Mouse (Mus musculus) CD8-positive naive resting alpha-beta T cell, adult 2 months (primary cell): ENCODE measurements around the gene Col4a1.

Source experiments
- DNase-seq, 2 experiments: peaks; one replicate each; pipeline ENCODE4 v3.0.0; 2022; ENCODE audit warnings: low read depth in 2 of 2, low spot score in 2 of 2

Col4a1 gene

DNA sequence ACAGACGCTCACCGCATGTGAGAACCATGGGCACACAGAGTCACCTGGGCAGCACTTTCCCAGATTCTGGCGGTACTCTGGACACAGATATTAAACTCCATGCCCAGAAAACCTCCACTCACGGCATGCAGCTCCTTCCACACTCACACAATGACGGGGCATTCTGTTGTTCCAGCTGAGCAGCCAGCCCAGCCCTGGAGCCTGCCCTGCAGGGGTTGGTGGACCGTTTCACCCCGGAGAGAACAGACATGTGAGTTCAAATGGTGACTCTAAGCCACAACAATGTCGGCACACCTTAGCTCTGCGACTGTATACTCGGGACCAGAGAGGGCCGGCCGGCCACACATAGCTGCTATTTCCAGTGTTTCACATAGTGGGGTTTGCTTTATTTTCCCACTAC, 130.0 kb downstream of the Col4a1 start:
- DNase-seq: no peak

DNA sequence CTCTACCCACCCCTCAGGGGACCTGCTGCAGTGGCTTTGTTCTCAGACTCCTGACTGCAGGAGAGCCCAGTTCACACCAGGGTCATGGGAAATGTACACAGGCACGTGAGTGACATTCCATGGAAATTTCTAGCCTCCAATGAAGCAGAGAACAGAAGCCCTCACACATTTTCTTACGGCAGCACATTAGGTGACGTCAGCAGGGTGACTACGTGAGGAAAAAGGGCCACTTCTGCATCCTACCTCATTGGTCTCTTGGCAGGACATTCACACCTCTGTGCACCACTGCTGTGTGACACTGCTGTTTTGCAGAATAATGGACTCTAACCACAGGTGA, 130.5 kb downstream of the Col4a1 start:
- no peak for DNase-seq

DNA sequence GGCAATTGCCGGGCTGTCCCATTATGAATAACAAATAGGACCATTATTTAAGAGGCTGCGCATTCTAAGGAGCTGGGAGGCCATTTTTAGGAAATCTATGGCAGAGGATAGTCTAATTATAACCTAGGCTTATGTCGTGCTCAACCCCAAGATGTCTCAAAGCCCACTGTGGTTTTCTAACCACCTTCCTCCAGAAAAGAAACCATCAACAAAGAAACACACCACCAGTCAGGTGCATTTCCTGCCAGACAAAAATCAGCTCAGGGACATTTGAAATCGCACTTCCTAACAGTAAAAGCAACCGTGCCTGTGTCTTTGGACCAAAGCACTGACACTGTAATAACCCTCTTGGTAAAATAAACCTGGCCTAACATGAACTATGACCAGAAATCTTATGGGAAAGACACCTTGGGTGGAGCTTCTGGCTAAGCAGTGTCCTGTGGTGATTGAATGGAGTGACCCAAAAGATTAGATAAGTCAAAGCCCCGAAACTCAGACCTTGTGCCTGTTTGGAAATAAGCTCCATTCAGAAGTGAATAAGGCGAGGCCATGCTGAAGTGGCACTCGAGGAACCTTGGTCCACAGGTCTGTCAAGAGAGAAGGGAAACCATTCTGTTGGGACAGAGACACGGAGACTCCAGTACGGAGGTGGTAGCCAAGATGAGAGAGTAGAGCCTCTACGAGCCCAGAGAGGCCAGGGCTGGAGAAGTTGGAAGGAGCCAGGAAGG, 131.0 kb downstream of the Col4a1 start:
- no peak for DNase-seq

DNA sequence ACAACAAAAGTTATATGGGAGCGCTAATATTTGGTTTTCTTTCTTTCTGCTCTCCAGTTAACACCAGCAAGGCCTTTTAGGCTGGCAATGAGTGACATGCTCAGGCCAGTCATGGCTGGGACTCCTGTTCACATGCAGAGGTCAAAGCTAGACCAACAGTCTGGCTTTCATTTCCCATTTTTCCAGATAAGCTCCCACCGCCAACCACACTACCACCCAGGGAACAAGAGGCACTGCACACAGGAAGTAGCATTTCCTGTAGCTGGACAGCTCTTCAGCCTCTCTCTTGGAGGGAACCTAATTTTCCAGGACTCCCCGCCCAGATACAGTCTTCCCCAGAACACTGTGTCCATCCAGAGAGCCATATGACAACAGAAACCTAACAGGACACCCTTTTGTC, 132.8 kb downstream of the Col4a1 start:
- DNase-seq: no peak

- no peak for DNase-seq
Measured at GRCm38 (mm10) chr8:11176393-11176792, 136.2 kb downstream of the Col4a1 start.

- no peak for DNase-seq
Measured at GRCm38 (mm10) chr8:11173284-11174191, 139.1 kb downstream of the Col4a1 start.

DNA sequence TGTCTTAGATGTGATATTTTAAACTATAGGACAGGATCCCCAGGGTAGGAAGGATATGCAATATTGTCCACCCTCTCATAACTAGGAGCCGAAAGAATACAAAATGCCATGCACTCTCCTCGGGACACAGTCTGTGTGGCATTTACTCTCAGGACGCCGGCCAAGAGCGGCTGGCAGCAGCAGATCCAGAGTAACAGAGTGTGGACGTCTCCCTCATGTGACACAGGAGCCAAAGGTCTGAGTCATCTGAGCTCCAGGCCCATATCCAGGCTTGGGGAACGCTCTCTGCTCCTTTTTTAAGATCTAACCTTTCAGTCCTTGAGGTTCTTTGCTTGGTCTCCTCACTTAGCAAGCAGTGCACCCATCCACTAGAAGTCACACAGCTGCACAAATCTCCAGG, 141.1 kb downstream of the Col4a1 start:
- no peak for DNase-seq

DNA sequence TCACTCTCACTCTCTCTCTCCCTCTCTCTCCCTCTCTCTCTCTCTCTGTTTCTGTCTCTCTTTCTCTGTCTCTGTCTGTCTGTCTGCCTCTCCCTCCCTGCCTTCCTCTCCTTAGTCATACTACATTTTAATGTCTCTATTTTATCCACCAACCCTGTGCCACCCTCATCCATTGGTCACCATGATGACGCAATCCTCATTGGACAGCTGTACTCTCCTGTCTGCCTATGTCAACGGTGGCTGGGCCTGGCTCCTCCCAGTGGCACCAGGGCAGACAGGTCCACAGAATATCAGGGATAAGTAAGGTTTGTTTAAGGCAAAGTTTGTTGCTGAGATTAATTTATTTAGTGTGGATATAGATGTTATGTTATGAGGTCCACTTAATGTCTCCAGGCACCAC, 143.2 kb downstream of the Col4a1 start:
- no peak for DNase-seq

- no peak for DNase-seq
Measured at GRCm38 (mm10) chr8:11168780-11169179, 143.8 kb downstream of the Col4a1 start.

- no peak for DNase-seq
Measured at GRCm38 (mm10) chr8:11167955-11168354, 144.7 kb downstream of the Col4a1 start.

DNA sequence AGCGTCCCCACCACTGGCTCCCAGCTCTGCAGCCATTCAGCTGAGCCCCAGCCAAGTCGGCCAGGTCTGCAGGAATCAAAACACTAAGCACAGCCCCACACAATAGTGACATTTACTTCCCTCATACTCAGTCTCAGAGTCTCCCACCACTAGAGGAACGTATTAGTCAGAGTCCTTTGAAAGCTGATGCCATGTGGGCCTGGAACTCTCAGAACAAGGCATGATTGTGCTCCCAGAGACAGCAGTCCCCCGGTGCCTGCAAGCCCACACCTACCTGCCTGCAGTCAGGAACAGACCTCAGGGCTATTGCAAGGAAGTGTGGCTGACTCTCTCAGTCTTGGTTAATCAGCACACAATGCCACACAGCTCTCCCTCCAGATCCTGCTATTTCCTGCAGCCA, 147.0 kb downstream of the Col4a1 start:
- DNase-seq: no peak

DNA sequence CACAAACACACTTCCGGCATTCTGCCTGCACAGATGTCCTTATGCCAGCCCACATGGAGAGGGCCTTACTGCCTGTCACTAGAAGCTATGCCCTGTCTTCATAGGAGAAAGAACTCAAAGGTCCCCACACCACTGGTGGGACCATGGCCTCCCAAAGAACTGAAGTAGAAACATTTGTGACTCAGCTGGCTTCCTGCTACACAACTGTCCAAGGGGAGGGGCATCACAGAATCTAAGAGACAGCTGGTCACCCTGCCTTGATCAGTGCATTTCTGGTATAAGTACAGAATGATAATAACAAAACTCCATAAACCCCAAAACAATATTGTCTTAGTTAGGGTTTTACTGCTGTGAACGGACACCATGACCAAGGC, 156.3 kb downstream of the Col4a1 start:
- DNase-seq: no peak

DNA sequence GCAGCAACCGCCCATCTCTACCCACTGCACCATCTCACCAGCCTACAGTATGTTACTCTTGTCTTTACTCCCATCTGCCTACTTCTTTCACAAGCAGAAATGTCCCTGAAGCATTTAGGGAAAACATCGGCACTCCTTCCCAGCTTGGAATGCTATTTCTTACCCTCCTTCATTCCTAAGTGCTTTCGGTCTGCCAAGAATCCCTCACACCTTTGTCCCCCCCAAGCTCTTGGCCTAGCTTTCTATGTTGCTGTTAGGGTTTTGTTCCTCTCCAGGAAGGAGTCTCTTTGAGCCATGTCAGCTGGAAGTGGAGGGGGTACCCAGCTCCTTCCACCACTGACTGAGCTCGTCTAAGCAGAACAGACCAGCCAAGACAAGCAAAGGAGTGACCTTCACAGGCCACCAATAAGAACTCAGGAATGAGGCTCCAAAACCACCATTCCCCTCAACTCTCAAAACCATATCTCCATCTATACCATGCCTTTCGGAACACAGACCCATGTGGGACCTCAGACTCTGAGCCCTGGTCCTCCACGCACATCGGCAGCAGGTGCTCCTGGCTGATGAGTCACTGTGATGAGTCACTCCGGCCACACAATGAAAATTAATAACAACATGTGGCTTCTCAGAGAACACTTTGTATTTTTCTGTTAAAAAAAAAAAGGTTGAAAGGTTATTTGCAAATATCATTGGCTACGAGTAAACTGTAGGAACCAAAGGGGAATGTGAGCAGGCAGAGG, 156.9 kb downstream of the Col4a1 start:
- no peak for DNase-seq

DNA sequence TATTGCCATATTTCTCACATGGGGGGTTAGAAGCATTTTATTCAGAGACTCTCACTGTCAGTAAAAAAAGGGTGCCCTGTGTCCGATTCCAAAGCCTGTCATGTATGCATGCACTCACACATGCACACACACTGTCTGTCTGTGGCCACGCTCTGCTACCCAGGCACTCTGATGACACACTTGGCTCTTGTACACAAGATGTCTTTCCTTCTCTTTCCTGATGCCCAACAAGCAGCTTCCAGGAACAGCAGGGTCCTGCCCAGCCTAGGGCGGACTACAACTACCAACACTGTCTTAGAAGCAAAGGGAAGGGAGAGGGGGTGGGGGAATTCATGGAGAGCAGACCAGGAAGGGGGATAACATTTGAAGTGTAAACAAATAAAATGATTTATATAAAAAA, 162.4 kb downstream of the Col4a1 start:
- DNase-seq: no peak

- no peak for DNase-seq
Measured at GRCm38 (mm10) chr8:11149201-11149810, 163.3 kb downstream of the Col4a1 start.

GRCm38 (mm10) chr8:11148797-11149196, 163.8 kb downstream of the Col4a1 start:
- DNase-seq: no peak
